In genomic region chr2:27767773-27768172, GRCm38 (mm10) we compare ENCODE assay signal across 12 mouse cellular contexts.
"Had no signal": no experiment of that assay in that cellular context is flagged by ENCODE, and none has a peak within 500 bp of the region (broad histone marks: within the 10 kb centered on the region; RNA-seq: fewer than 3 reads in every experiment).

No protein-coding gene starts in this region.

- H3K4me3 ChIP-seq: kidney, embryonic 15.5 days; limb, embryonic 13.5 days; liver, embryonic 13.5 days; midbrain, embryonic 10.5 days; myocyte; neural tube, embryonic 15.5 days had no signal

- H3K27me3 ChIP-seq: limb, embryonic 13.5 days had no signal

- H3K9ac ChIP-seq: kidney, embryonic 15.5 days; limb, embryonic 13.5 days; liver, embryonic 13.5 days; neural tube, embryonic 15.5 days had no signal

- H3K4me2 ChIP-seq: kidney, embryonic 15.5 days; limb, embryonic 13.5 days; liver, embryonic 13.5 days; neural tube, embryonic 15.5 days had no signal

- H3K36me3 ChIP-seq: kidney, embryonic 15.5 days; limb, embryonic 13.5 days; liver, embryonic 13.5 days; midbrain, embryonic 10.5 days; neural tube, embryonic 15.5 days had no signal

- DNase-seq: kidney, adult 2 months; kidney, postnatal 14 days; left cerebral cortex, postnatal 4 days; liver, embryonic 13.5 days; midbrain, embryonic 14.5 days; thymus, postnatal 4 days had no signal

- H3K9me3 ChIP-seq: kidney, embryonic 15.5 days; limb, embryonic 13.5 days; liver, embryonic 13.5 days; midbrain, embryonic 10.5 days; neural tube, embryonic 15.5 days had no signal

- H3K27ac ChIP-seq: kidney, embryonic 15.5 days; limb, embryonic 13.5 days; liver, embryonic 13.5 days; midbrain, embryonic 10.5 days; neural tube, embryonic 15.5 days; stomach, postnatal 0 days had no signal
